Mouse (Mus musculus) heart, postnatal 14 days (tissue): ENCODE results near the gene 9930111J21Rik2. TPM values are rescaled to one million over a fixed set of nuclear protein-coding genes. Genes with fewer than 3 reads are reported as not detected.
"Not testable (repeated sequence)": the region's sequence is repeated elsewhere in the genome, so short reads cannot be mapped to it uniquely, and the experiment has no call there.

ENCODE experiments used
- DNase-seq, 2 experiments: peaks; one replicate each; pipeline ENCODE4 v3.0.0; 2021 to 2022
- intact Hi-C: fragments of 180-260 bp; cut with DNase I; formaldehyde crosslinking; loops from one replicate; pipeline ENCODE4 v1.15.1; 2025
- total RNA-seq, 2 experiments: library from RNA; stranded (reverse); gene quantifications; 2 replicates each; pipeline ENCODE4 v1.2.3; 2021

The 9930111J21Rik2 gene
- total RNA-seq, 2 experiments from 2014 or later, result 5.2 to 6.6 TPM

GRCm38 (mm10) chr11:49080636-49081035 is 29.6 kb upstream of the 9930111J21Rik2 start:
- intact Hi-C loops, result no loop called here

GRCm38 (mm10) chr11:49078719-49079118 is 27.7 kb upstream of the 9930111J21Rik2 start:
- intact Hi-C loops, result loop anchor here (1.0 kb wide), 1 partner anchor 156 kb away; no protein-coding TSS in a partner anchor

More at GRCm38 (mm10) chr11:49080636-49081035, 29.6 kb upstream of the 9930111J21Rik2 start:
- DNase-seq, result no peak

GRCm38 (mm10) chr11:49077012-49077411 is 26.0 kb upstream of the 9930111J21Rik2 start:
- intact Hi-C loops, result no loop called here
- no peak for DNase-seq

More at GRCm38 (mm10) chr11:49078719-49079118, 27.7 kb upstream of the 9930111J21Rik2 start:
- DNase-seq, result no peak

GRCm38 (mm10) chr11:49076001-49076757 is 25.1 kb upstream of the 9930111J21Rik2 start, which contains the start of gene Ifi47:
Gene Ifi47 (plus strand): TSS chr11:49076587.
- DNase-seq, result peak; percentile 18 to 23
- intact Hi-C loops, result not testable (repeated sequence)

- DNase-seq, result no peak
- intact Hi-C loops, result no loop called here
Observed at GRCm38 (mm10) chr11:49068358-49068757, 17.3 kb upstream of the 9930111J21Rik2 start.

GRCm38 (mm10) chr11:49063713-49064469 is 12.8 kb upstream of the 9930111J21Rik2 start, which contains the start of gene Tgtp2:
Gene Tgtp2 (minus strand): TSS chr11:49064206.
- DNase-seq, intact Hi-C loops: not testable (repeated sequence)

GRCm38 (mm10) chr11:49061865-49062264 is 10.8 kb upstream of the 9930111J21Rik2 start:
- intact Hi-C loops, DNase-seq: not testable (repeated sequence)

- DNase-seq, intact Hi-C loops: not testable (repeated sequence)
Observed at GRCm38 (mm10) chr11:49060061-49060460, 9.0 kb upstream of the 9930111J21Rik2 start.

GRCm38 (mm10) chr11:49051894-49052293 is 852 bp upstream of the 9930111J21Rik2 start:
- DNase-seq, intact Hi-C loops: not testable (repeated sequence)

- DNase-seq, intact Hi-C loops: not testable (repeated sequence)
Observed at GRCm38 (mm10) chr11:49050064-49050463, 978 bp downstream of the 9930111J21Rik2 start.

- DNase-seq, intact Hi-C loops: not testable (repeated sequence)
Observed at GRCm38 (mm10) chr11:49012074-49012473, 39.0 kb downstream of the 9930111J21Rik2 start.

GRCm38 (mm10) chr11:49006785-49007184 is 44.3 kb downstream of the 9930111J21Rik2 start:
- intact Hi-C loops, DNase-seq: not testable (repeated sequence)

- not testable (repeated sequence) for DNase-seq
Observed at GRCm38 (mm10) chr11:49006317-49006716, 44.7 kb downstream of the 9930111J21Rik2 start.

GRCm38 (mm10) chr11:49000411-49000810 is 50.6 kb downstream of the 9930111J21Rik2 start:
- intact Hi-C loops, DNase-seq: not testable (repeated sequence)

More at GRCm38 (mm10) chr11:49006317-49006716, 44.7 kb downstream of the 9930111J21Rik2 start:
- intact Hi-C loops, result not testable (repeated sequence)

- intact Hi-C loops, DNase-seq: not testable (repeated sequence)
Observed at GRCm38 (mm10) chr11:48994018-48994417, 57.0 kb downstream of the 9930111J21Rik2 start, which contains the start of gene Tgtp1. Gene Tgtp1 (minus strand): TSS chr11:48994172.

GRCm38 (mm10) chr11:48993296-48993695 is 57.7 kb downstream of the 9930111J21Rik2 start:
- DNase-seq, intact Hi-C loops: not testable (repeated sequence)

GRCm38 (mm10) chr11:48991740-48992520 is 59.1 kb downstream of the 9930111J21Rik2 start, which contains the start of gene Gm12185:
Gene Gm12185 (minus strand): TSS chr11:48992226.
- intact Hi-C loops, DNase-seq: not testable (repeated sequence)

- DNase-seq, intact Hi-C loops: not testable (repeated sequence)
Observed at GRCm38 (mm10) chr11:48989981-48990380, 61.1 kb downstream of the 9930111J21Rik2 start.

GRCm38 (mm10) chr11:48988219-48988618 is 62.8 kb downstream of the 9930111J21Rik2 start:
- intact Hi-C loops, result not testable (repeated sequence)

GRCm38 (mm10) chr11:48982848-48983247 is 68.2 kb downstream of the 9930111J21Rik2 start:
- intact Hi-C loops, DNase-seq: not testable (repeated sequence)

More at GRCm38 (mm10) chr11:48988219-48988618, 62.8 kb downstream of the 9930111J21Rik2 start:
- DNase-seq, result not testable (repeated sequence)
